Mouse (Mus musculus): ENCODE results near the gene Tspan17. TPM values are rescaled to one million over a fixed set of nuclear protein-coding genes. Genes with fewer than 3 reads are reported as not detected.

Tspan17 gene
- total RNA-seq (2015; ENCODE audit: low replicate concordance) = not detected in 2 replicates
- 6.3 TPM in 1 of 2 replicates, not detected in the other for total RNA-seq (2017; ENCODE audit: low replicate concordance)

DNA sequence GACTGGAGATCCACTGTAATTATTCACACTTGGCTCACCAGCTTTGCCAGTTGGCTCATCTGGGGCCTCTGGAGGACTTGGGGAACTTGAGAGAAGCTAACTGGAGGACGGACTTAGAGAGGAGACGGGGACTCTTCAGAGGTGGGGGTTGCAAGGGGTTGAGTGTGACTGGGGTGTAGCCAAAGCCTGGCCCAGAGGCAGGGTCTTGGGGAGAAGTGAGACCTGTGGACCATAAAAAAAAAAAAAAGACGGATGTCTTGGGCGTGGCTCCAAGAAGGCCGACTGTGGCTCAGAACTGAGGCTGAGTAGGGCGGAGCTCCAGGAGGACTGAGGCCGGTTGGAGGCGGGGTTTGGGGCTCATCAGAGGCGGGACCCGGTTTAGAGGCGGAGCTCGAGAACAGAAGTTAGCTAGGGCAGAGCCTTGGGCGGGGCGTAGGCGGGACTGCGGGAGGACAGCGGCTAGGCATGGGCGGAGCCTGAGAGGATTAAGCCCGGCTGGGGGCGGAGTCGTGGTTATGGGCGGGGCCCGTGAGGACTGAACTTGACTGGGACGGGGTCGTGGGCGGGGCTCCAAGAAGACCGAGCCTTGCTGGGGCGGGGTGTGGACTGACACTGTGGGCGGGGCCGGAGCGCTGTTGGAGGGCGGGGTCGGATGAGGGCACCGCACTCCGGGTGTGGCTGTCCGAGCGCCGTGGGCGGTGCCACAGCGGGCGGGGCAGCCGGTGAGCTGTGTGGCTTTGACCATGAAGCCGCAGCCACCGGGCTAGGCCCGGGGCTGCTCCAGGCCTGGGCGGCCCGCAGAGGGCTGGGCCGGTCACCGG, at the start of gene Tspan17:
Tspan17 (plus strand) TSS at position 638 of the 821 bp plus-strand sequence.
- ATAC-seq (replicated peaks; ENCODE audit: low FRiP score, poor library complexity, severe bottlenecking) = peak; percentile 79

DNA sequence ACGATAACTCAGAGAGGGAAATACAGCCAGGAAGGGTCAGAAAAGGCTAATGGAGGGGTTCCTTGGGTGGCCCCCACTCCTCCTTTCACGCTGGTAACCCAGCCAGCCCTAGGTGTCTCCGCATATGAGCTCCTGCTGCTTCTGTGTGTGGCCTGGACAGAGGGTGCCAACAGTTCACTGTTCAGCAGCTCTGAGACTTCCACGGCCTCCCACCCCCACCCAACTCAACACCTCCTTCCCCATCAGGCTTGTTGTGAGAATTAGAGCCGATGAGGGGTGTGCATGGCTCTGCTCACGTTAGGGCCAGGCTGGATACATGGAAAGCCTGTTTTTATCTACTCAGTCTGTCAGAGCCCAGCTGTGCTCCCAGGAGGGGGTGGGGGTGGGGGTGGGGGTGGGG, 43.1 kb upstream of the Tspan17 start:
- ATAC-seq (replicated peaks; ENCODE audit: low FRiP score, poor library complexity, severe bottlenecking) = no peak

DNA sequence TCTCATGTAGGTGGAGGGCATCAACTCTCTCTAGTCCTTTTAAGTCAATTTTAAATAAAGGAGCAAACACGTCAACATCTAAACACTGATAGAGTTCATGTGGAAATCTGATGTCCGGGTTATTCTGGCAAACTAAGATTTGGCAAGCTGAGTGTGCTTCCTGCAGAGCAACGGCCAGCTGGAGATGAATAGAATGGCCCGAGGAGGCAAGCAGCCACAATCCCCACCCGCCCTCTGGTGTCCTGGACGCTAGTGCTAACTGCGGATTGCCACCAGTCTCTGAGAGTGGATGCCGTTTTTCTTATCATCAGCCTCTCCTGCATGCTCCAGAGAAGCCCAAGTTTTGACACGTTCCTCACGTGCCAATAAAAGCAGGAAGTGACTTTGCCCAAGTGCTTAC, 42.3 kb upstream of the Tspan17 start:
- ATAC-seq (replicated peaks; ENCODE audit: low FRiP score, poor library complexity, severe bottlenecking) = no peak

DNA sequence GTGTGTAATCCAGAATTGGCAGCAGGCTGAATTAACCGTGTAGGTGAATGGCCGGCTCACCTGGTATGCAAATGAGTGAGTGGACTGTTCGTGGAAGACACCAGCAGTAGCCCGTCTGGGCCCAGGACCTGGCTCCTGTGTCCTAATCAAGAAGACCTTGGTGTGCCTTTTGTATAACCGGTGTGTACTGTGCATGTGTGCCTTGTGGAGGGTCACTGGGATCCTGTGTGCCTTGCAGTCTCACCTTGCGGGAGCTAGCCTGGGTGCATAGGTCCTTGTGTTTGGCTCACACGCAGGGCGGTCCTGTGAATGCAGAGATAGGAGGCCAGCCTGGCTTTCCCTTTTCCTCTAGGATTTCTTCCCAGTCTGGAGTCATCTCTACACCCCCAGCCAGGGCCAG, 41.0 kb upstream of the Tspan17 start:
- ATAC-seq (replicated peaks; ENCODE audit: low FRiP score, poor library complexity, severe bottlenecking) = no peak

DNA sequence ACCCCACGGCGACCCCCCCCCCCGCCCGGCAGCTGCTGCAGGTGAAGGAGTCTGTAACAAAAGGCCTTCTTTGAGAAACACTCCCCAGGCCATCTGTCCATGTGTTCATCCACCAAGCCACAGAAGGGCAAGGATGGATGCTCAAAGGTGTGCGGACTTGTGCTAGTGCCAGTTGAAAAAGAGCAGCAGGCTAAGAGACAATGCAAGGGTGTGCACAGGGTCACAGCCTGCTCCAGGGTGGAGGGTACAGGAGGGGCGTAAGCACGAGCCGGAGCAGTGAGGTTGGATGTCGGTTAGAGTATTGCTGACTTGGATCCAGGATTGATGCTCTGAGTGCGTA, 40.5 kb upstream of the Tspan17 start:
- ATAC-seq (replicated peaks; ENCODE audit: low FRiP score, poor library complexity, severe bottlenecking) = no peak

DNA sequence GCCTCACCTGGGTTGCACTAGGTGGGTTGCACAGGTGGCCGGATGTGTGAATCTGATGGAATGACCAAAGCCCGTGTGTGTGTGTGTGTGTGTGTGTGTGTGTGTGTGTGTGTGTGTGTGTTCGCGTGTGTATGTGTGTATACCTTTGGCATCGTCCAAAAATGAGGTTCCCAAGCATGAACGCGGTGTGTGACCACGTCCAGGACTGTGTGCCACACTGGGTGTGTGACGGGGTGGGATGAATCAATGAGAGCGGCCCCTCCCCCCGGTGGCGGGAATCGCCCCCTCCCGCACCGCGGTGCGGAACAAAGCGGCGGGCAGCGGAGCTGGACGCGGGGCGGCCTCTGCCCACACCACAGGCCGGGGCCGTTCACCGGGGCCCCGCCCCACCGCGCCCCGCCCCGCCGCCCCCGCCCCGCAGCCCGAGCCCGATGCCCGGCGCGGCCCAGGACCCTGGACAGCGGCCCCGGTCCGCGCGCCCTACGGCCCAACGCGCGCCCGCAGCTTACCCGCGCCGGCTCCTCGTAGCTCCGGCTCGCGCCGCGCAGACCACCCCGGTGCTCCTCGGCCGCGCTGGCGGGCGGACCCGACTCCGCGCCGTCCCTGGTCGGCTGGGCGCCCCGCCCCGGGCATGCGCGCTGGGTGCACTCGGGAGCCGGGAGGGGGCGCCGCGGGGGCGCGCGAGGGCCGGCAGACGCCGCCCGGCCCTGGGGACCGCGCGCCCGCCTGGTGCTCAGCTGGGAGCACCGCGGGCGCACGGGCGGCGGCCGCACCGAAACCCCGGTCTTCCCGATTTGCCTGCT, 39.9 kb upstream of the Tspan17 start:
- no peak for ATAC-seq (replicated peaks; ENCODE audit: low FRiP score, poor library complexity, severe bottlenecking)

DNA sequence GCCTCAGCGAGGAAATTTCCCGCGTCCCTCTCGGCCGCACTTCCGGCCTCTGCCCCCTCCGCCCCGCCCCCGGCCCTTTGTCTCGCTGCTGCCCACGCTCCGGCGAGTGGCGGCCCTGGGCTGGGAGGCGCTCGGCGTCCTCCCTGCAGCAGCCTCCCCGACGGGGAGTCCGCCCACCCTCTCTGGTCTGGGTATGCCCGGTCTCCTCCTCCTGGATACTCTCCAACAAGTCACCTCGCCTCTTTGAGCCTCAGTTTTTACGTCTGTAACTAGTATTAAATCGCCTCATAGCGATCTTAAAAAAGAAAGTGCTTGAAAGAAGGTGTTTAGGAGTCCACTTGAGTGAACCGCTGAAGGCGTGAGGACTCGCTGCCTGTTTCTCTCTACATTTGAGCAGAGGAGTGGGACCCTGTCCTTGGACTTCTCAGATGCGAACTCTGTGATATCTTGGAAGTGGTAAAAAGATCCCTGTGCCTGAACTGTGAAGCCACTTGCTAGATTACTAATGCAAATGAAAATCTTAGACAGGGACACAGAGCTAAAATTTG, 39.2 kb upstream of the Tspan17 start, which contains the start of gene Gprin1:
Gprin1 (minus strand) TSS at position 11 of the 548 bp plus-strand sequence.
- ATAC-seq (replicated peaks; ENCODE audit: low FRiP score, poor library complexity, severe bottlenecking) = no peak

DNA sequence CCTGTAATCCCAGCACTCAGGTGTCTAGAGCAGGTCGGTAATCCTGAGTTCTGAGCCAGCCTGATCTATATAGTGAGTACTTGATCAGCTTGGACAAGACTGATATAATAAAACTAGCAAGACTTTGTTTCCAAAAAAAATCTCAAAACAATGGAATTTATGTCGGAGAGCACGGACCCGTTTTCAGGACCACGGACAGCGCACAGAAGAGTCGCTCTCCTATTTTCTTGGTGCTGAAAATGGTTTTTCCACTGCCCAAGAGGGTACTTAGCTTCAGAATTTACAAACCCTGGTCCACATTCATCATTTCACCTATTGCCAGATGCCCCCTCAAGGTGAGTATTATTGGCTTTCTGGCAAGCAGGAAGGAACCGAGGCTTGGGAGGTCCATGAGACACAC, 38.5 kb upstream of the Tspan17 start:
- ATAC-seq (replicated peaks; ENCODE audit: low FRiP score, poor library complexity, severe bottlenecking) = no peak

DNA sequence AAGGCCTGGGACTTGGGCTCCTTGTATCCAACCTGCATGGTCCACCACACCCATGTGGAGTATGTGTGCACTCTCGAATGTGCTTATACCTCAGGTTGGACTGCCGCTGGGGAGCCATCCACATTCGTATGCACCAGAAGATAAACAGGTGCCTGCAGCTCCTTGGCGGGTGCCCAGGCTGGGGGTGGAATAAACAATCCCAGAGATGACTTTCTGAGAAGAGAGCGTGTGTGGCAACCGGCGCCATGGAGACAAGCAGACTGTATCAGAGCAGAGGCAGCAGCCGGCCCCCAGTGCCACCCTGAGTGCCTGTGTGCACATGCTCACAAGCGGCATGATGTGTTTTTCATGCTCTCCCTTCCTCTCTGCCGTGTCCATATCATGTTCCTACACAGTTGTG, 36.5 kb upstream of the Tspan17 start:
- ATAC-seq (replicated peaks; ENCODE audit: low FRiP score, poor library complexity, severe bottlenecking) = no peak

DNA sequence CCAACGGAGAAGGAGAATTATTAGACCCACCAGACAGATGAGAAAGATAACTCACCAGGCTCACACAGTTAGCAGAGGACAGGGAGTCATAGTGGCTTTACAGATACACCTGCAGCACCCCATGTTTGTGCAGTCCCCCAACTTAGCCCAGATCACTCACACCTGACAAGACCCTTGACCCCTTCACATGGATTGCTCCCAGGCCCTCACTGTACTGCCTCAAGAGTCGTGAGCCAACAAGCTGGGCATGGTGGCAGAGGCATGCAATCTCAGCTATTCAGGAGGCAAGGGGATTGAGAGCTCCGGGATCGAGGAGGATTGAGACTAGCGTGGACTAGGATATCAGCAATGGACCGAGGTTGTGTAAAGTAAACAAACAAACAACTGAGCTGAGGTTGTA, 35.4 kb upstream of the Tspan17 start:
- ATAC-seq (replicated peaks; ENCODE audit: low FRiP score, poor library complexity, severe bottlenecking) = no peak

DNA sequence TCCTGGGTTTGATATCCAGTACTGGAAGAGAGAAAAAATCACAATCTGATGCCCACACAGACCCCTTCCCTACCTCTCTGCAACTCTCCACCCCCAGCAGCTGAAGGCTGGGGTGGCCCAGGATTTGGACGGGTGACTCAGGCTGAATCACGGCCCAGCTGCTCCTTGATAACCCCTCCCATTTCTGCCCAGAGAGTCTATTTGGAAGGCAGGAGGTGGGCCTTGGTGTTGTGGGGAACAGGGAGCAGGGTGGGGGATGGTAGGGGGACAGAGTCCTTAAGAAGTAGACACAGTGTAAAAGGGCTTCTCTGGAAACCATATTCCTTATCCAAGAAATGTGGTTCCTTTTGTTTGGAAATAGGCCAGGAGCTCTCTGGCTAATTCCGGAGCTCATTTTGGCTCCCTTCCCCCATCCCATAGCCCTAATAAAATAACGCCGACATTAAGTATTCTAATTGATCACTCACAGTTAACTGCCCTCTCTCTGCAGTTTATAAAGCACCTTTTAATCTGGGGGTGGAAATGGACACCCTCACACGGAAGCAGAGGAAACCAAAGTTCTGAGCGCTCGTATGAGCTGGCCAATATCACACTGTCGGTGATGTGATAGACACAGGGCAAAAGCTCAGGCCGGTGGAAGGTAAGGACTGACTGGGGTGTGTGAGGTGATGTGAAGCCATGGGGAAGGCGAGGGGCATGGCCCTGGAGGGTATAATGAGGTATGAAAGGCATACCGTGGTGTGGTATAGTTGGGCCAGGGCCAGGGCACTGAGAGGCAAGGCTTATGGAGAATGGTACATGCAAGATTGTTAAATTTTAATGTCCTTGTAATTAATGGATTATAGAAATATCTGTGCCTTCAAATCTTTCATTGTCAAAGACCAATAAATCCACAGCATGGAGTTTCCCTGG, 34.8 kb upstream of the Tspan17 start:
- ATAC-seq (replicated peaks; ENCODE audit: low FRiP score, poor library complexity, severe bottlenecking) = no peak

DNA sequence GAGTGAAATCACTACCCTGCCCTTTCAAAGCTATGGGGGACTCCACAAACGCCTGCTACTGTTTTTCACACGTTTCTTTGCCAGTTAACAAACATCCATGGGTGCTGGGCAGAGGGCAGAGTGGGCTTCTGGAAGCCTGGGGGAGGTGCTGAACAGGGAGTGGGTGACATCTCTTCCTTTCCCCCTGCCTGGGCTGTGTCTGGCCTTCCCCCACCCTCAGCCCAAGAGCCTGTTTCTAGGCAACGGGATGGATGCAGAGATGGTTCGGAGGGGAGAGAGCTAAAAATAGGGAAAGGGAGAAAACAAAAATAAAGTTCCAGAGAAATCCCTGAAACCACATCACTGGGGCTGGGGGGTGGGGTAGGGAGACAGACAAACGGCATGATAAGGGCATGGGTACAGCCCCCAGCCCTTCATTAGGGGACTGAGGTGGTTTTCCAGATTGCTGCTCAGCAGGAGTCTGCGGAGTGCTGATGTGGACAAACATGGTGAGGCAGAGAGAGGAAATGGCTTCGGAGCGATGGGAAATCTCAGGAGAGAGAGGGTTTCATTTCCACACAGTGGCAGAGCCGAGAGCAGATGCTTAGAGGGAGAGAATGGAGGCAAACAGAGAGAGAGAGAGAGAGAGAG, 33.9 kb upstream of the Tspan17 start:
- ATAC-seq (replicated peaks; ENCODE audit: low FRiP score, poor library complexity, severe bottlenecking) = no peak

DNA sequence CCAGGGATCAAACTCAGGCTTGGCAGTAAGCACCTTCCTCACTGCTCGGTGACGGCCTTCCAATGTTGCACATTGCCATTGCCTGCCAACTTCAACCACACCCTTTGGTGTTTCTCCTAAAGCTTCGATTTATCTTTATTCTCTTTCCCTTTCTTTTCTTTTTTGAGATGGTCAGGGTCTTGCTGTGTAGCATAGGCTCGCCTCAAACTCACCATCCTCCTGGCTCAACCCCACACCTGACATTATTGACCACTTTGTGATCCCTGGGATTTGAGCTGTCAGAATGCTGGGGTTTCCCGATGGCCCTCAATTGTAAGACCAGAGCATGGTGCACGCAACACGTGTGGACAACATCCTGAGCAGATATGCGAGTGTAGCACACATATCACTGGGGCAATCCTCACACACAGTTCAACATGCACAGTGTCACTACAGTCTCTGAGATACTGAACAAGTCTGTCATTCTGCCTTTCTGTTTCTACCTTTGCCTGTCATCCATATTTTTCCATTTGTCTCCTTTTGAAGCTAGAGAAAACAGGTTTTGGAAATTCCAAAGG, 32.9 kb upstream of the Tspan17 start:
- ATAC-seq (replicated peaks; ENCODE audit: low FRiP score, poor library complexity, severe bottlenecking) = no peak

DNA sequence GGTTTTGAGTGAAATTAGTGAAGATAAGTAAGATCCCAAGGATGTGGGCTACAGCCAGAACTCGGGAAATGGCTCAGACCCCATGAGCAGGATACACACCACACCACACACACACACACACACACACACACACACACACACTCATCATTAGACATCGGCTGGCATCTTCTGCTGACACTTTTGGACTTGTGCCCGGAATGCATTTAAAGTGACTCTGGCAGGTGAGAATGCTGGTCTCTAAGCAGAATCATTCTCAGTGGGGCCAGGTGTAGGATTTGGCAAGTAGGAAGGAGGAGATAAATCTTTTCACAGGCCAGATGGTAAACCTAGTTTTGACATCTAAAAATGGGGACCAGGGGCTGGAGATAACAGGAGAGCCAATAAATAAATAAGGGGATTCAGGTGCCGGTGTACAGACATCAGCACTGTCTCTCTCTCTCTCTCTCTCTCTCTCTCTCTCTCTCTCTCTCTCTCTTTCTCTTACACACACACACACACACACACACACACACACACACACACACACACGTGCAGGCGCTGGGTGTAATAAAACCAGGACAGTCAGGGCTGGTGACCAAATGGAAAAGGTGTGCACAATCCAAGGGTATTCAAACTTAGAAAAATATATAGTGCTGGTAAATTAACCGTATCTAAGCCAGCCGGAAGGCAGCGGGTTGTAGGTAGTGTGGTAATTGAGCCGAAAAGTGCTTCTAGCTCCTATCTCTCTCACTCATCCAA, 31.9 kb upstream of the Tspan17 start:
- no peak for ATAC-seq (replicated peaks; ENCODE audit: low FRiP score, poor library complexity, severe bottlenecking)

DNA sequence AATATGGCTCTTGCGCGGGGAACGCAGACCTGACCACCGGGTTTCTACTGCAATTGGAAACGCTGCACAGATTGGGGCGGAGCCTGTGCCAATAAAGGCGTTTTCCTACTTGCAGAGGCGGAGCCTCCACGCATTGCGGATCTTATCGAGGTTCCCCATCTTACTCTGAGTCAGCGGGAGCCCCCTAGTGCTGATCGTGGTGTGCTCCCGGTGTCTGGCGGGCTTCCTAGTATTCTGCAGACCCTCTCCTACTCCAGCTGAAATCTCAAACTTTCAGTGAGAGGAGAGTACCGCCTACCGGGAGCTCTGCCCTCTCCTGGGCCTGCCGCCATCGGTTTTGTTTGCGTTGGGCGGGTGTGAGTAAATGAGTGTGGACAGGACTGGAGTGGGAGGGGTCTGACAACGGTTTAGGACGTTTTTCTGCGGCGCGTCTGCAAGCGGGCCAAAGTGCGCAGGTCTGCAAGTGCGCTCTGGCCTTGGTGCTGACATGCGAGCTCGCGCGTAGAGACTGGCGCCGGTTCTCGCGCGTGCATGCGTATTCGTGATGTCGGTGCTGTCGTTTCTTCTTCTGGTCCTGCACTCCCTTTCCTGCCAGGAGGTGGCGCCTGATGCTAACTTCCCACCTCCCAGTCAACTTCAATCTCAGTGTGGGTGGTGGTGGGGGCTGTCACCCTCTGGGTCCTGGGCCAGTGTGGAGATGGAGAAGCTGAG, 31.0 kb upstream of the Tspan17 start:
- no peak for ATAC-seq (replicated peaks; ENCODE audit: low FRiP score, poor library complexity, severe bottlenecking)

DNA sequence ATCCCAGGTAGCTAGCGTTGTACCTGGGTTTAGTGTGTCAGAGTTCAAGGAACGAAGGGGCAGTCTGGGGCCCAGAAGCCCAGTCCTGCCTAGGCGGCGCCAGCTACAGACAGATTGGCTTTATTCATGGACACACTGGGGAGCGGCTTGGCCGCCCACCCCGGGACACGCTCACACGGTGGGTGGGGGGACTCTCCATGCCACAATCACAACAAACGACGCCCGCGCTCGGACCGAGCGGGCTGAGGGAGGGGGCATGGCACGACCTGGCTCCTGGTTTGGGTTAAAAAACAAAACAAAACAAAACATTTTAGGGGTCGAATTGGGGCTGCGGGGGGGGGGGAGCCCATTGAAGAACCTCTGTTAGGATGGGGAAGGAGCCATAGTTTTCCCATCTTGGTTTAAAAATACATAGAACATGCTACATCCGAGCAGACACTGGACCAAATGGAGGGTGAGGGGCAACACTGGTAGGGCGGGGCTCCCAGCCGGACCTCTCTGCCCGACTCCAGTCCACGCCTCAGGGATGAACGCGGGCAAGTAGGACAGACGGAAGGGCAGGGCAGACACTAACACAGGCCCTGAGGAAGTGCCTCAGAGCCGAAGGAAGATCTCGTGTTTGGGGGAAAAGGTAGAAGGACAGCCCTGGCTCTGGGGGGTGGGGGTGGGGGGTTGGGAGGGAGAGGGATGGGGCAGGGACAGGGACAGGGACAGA, 30.3 kb upstream of the Tspan17 start:
- ATAC-seq (replicated peaks; ENCODE audit: low FRiP score, poor library complexity, severe bottlenecking) = no peak

DNA sequence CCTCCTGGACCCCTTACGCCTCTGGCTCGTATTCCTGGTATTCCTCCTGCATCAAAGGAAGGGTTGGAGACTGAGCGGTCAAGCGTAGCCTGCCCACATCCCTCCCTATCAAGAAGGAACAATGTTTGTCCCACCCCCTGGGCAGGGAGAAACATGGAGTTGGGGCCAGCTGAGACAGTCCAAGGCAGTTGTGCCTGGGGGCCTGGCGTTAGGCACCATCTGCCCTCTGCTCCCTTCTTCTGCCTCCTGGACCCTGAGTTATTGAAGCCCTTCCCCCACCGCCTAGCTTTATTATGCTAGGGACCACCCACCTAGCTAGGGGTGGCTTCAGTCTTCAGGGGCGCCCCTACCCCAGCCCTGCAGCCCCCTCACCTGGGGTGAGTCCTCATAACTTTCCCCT, 29.7 kb upstream of the Tspan17 start:
- no peak for ATAC-seq (replicated peaks; ENCODE audit: low FRiP score, poor library complexity, severe bottlenecking)

All from erythroid progenitor cell, adult 5-6 weeks (primary cell).